Mouse (Mus musculus) myocyte (in vitro differentiated cells): ENCODE data around the gene Zmynd19. TPM values are rescaled to one million over a fixed set of nuclear protein-coding genes. Genes with fewer than 3 reads are reported as not detected.
"Not testable (repeated sequence)": the region's sequence is repeated elsewhere in the genome, so short reads cannot be mapped to it uniquely, and the experiment has no call there.

Source experiments
- H3K27me3 ChIP-seq: one replicate; pipeline ENCODE4 v1.6.1; 2011; ENCODE audit not compliant: control insufficient read depth, insufficient read depth, insufficient read length
- H3K36me3 ChIP-seq: one replicate; pipeline ENCODE4 v1.6.1; 2011; ENCODE audit not compliant: control insufficient read depth, insufficient read depth
- H3K4me2 ChIP-seq: one replicate; pipeline ENCODE4 v1.6.1; 2011; ENCODE audit warnings: low read depth, control low read depth
- H3K4me3 ChIP-seq: one replicate; pipeline ENCODE4 v1.5.1; 2011; ENCODE audit warnings: mild to moderate bottlenecking, control low read depth, moderate library complexity
- H3K79me2 ChIP-seq: one replicate; pipeline ENCODE4 v1.6.1; 2011; ENCODE audit not compliant: control insufficient read depth, insufficient read depth
- H3ac ChIP-seq: one replicate; pipeline ENCODE4 v1.6.1; 2011; ENCODE audit not compliant: control insufficient read depth, insufficient read length
- CEBPB ChIP-seq: IDR thresholded peaks from 2 replicates; pipeline ENCODE4 v1.6.1; 2011; ENCODE audit warnings: mild to moderate bottlenecking, moderate library complexity; ENCODE audit not compliant: poor library complexity, insufficient read depth, severe bottlenecking
- E2F4 ChIP-seq: IDR thresholded peaks from one replicate; pipeline ENCODE4 v1.6.1; 2011; ENCODE audit warnings: mild to moderate bottlenecking, control low read depth, moderate library complexity; ENCODE audit not compliant: insufficient read depth
- MAX ChIP-seq: IDR thresholded peaks from one replicate; pipeline ENCODE4 v1.6.1; 2011; ENCODE audit warnings: low read depth, mild to moderate bottlenecking, control low read depth
- MYOD1 ChIP-seq, 3 experiments: IDR thresholded peaks; one replicate each; pipeline ENCODE4 v1.6.1; 2011; ENCODE audit warnings: control low read depth in 2 of 3, low read depth in 2 of 3, mild to moderate bottlenecking in 2 of 3, moderate library complexity in 1 of 3; ENCODE audit not compliant: insufficient read length in 2 of 3, control insufficient read depth in 1 of 3
- MYOG ChIP-seq, 3 experiments: IDR thresholded peaks; one replicate each; pipeline ENCODE4 v1.6.1; 2011; ENCODE audit warnings: control low read depth in 2 of 3, low read depth in 2 of 3, mild to moderate bottlenecking in 2 of 3; ENCODE audit not compliant: insufficient read length in 2 of 3, control insufficient read depth in 1 of 3, insufficient read depth in 1 of 3
- POLR2A ChIP-seq: IDR thresholded peaks from one replicate; pipeline ENCODE4 v1.6.1; 2011; ENCODE audit warnings: low read depth, mild to moderate bottlenecking, control low read depth, moderate library complexity; ENCODE audit not compliant: insufficient read length
- POLR2AphosphoS2 ChIP-seq: IDR thresholded peaks from one replicate; pipeline ENCODE4 v1.6.1; 2011; ENCODE audit warnings: low read depth, control low read depth; ENCODE audit not compliant: insufficient read length
- REST ChIP-seq: IDR thresholded peaks from one replicate; pipeline ENCODE4 v1.6.1; 2011; ENCODE audit warnings: mild to moderate bottlenecking, control low read depth, moderate library complexity; ENCODE audit not compliant: insufficient read depth, insufficient read length
- SRF ChIP-seq: IDR thresholded peaks from one replicate; pipeline ENCODE4 v1.6.1; 2011; ENCODE audit warnings: low read depth; ENCODE audit not compliant: control insufficient read depth, insufficient read length
- TCF12 ChIP-seq: IDR thresholded peaks from one replicate; pipeline ENCODE4 v1.6.1; 2011; ENCODE audit warnings: mild to moderate bottlenecking, control low read depth; ENCODE audit not compliant: poor library complexity, insufficient read depth, severe bottlenecking
- TCF3 ChIP-seq: IDR thresholded peaks from one replicate; pipeline ENCODE4 v1.6.1; 2011; ENCODE audit warnings: low read depth, control low read depth; ENCODE audit not compliant: insufficient read length
- USF1 ChIP-seq: IDR thresholded peaks from one replicate; pipeline ENCODE4 v1.6.1; 2011; ENCODE audit warnings: low read depth, mild to moderate bottlenecking, control low read depth, moderate library complexity
- polyA plus RNA-seq: library from polyadenylated mRNA; unstranded; fragments of >200 nt; fragmentation: generic; extraction: Trizol; gene quantifications from one replicate; pipeline ENCODE4 v1.2.1, GENCODE M21; 2012; ENCODE audit warnings: missing spikeins

Gene Zmynd19
- polyA plus RNA-seq, 1 experiment = 21.7 TPM

GRCm38 (mm10) chr2:24952537-24953055 is 3.0 kb downstream of the Zmynd19 start:
- H3K79me2 ChIP-seq = peaks cover 11% of the 10 kb centered on the region
- H3K36me3 ChIP-seq = peaks cover 8% of the 10 kb centered on the region
- H3ac ChIP-seq = no peak overlapping the region
- H3K4me3 ChIP-seq = no peak overlapping the region
- H3K27me3 ChIP-seq = peaks cover 6% of the 10 kb centered on the region
- no peak overlapping the region for H3K4me2 ChIP-seq
- TF ChIP-seq CEBPB = no peak

GRCm38 (mm10) chr2:24960910-24961309 is 11.3 kb downstream of the Zmynd19 start:
- Histone ChIP-seq H3K27me3 (no peaks in the 10 kb centered on the region), H3ac (no peak overlapping the region), H3K4me2 (no peak overlapping the region), H3K4me3 (no peak overlapping the region), H3K36me3 (peaks cover 15% of the 10 kb centered on the region), H3K79me2 (no peaks in the 10 kb centered on the region)
- TF ChIP-seq CEBPB (no peak), MYOG (IDR thresholded peaks at IDR 0.05; ENCODE audit: control insufficient read depth in 1 of 3, insufficient read depth in 1 of 3, insufficient read length in 2 of 3, low read depth in 2 of 3) (peak in 1 of 3 experiments; percentile 10)

- Histone ChIP-seq H3K4me2 (peak within 1 kb of the TSS; percentile 85), H3K36me3 (peaks cover 15% of the 10 kb centered on the region), H3ac (peak within 1 kb of the TSS; percentile 32), H3K79me2 (no peaks in the 10 kb centered on the region), H3K4me3 (peak within 1 kb of the TSS; percentile 45), H3K27me3 (no peaks in the 10 kb centered on the region)
- TF ChIP-seq SRF = no peak
- TF ChIP-seq REST = peak; percentile 23
- TF ChIP-seq POLR2AphosphoS2 = peak; percentile 98
- TF ChIP-seq E2F4 = no peak
- TF ChIP-seq USF1 = no peak
- TF ChIP-seq TCF12 = no peak
- no peak for TF ChIP-seq MAX
- no peak for TF ChIP-seq TCF3
- peak in 1 of 3 experiments; percentile 59 for TF ChIP-seq MYOD1 (IDR thresholded peaks at IDR 0.05; ENCODE audit: control insufficient read depth in 1 of 3, insufficient read length in 2 of 3, low read depth in 2 of 3)
- peak; percentile 91 for TF ChIP-seq POLR2A
- peak in 1 of 3 experiments; percentile 41 for TF ChIP-seq MYOG (IDR thresholded peaks at IDR 0.05; ENCODE audit: control insufficient read depth in 1 of 3, insufficient read depth in 1 of 3, insufficient read length in 2 of 3, low read depth in 2 of 3)
Observed at GRCm38 (mm10) chr2:24962304-24963000, 12.9 kb downstream of the Zmynd19 start, which contains the start of gene Dph7. Gene Dph7, plus strand, starts transcription at chr2:24962400.

GRCm38 (mm10) chr2:24970386-24970785 is 20.8 kb downstream of the Zmynd19 start:
- peaks cover 5% of the 10 kb centered on the region for H3K79me2 ChIP-seq
- no peak for TF ChIP-seq POLR2AphosphoS2
- TF ChIP-seq TCF3 = no peak
- no peak for TF ChIP-seq MAX
- TF ChIP-seq MYOG (IDR thresholded peaks at IDR 0.05; ENCODE audit: control insufficient read depth in 1 of 3, insufficient read depth in 1 of 3, insufficient read length in 2 of 3, low read depth in 2 of 3) = no peak
- no peak for TF ChIP-seq REST
- TF ChIP-seq USF1 = no peak
- TF ChIP-seq E2F4 = no peak
- no peak for TF ChIP-seq CEBPB
- no peak for TF ChIP-seq POLR2A
- TF ChIP-seq MYOD1 (IDR thresholded peaks at IDR 0.05; ENCODE audit: control insufficient read depth in 1 of 3, insufficient read length in 2 of 3, low read depth in 2 of 3) = no peak
- no peak overlapping the region for H3K4me2 ChIP-seq
- no peak overlapping the region for H3ac ChIP-seq
- H3K36me3 ChIP-seq = peaks cover 17% of the 10 kb centered on the region
- no peak overlapping the region for H3K4me3 ChIP-seq
- no peaks in the 10 kb centered on the region for H3K27me3 ChIP-seq

GRCm38 (mm10) chr2:24974452-24974851 is 24.9 kb downstream of the Zmynd19 start:
- Histone ChIP-seq H3K4me2 (peak overlapping the region; percentile 92), H3ac (peak overlapping the region; percentile 53), H3K4me3 (peak overlapping the region; percentile 84), H3K36me3 (peaks cover 17% of the 10 kb centered on the region)
- H3K79me2 ChIP-seq, H3K27me3 ChIP-seq: not testable (repeated sequence)
